Mouse (Mus musculus) neural tube, embryonic 10.5 days (tissue): ENCODE measurements around the gene Xpr1.
"Not testable (repeated sequence)": the region's sequence is repeated elsewhere in the genome, so short reads cannot be mapped to it uniquely, and the experiment has no call there.

Experiments used
- DNase-seq: peaks from one replicate; pipeline ENCODE4 v3.0.0-alpha.2; 2017; ENCODE audit warnings: low spot score; ENCODE audit errors: extremely low spot score

Xpr1 gene

DNA sequence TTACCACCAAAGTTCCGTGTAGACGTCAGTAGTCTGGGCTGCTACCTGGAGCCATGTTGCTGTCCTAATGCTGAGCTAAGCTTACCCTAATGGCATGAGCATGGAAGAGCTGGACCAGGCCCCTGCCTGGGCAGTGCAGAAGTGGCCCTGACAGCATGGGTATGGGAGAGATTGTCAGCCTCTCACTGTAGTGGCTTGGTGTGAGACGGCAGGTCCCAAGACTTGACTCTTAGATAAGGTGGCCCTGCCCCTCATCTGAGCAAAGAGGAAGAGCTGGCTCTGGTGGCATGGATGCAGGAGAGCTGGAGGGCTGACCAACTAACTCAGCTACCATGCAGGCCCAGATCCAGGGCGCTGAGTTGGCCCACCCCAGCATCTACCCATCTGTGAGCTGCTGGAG, 79.9 kb downstream of the Xpr1 start:
- no peak for DNase-seq

DNA sequence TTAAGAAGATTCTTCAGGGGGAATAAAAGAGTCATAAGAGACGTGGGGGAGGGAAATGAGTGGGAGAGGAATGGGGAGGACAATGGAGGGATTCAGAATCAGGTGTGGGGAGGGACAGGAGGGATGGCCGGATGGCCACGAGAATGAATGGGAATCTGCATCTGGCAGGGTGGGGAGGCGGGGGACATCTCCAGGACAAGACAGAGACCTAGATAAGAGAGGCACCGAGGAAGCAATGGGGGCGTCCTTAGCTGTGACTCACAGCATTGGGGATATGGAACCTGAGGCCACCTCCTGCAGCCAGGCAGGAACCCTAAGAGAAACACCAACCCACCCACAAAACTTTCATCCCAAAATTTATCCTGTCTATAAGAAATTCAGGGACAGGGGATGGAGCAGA, 81.3 kb downstream of the Xpr1 start:
- no peak for DNase-seq

DNA sequence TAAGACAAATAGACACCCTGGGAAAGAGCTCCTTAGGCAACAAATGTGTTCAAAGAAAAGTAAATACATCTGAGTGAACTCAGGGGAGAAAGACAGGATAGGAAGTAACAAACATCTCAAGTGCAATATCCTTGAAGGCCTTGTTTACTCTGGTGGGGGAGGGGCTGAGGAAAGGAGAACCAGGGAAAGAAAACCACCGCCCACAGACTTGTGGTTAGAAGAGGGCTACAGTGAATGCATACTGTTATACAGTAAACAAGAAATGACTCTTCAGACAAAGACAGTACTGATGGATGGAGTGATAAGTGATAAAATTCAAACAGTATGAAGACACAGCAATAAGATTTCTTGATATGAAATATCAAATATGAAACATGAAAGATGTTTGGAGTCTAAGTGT, 95.0 kb downstream of the Xpr1 start:
- DNase-seq, result no peak

DNA sequence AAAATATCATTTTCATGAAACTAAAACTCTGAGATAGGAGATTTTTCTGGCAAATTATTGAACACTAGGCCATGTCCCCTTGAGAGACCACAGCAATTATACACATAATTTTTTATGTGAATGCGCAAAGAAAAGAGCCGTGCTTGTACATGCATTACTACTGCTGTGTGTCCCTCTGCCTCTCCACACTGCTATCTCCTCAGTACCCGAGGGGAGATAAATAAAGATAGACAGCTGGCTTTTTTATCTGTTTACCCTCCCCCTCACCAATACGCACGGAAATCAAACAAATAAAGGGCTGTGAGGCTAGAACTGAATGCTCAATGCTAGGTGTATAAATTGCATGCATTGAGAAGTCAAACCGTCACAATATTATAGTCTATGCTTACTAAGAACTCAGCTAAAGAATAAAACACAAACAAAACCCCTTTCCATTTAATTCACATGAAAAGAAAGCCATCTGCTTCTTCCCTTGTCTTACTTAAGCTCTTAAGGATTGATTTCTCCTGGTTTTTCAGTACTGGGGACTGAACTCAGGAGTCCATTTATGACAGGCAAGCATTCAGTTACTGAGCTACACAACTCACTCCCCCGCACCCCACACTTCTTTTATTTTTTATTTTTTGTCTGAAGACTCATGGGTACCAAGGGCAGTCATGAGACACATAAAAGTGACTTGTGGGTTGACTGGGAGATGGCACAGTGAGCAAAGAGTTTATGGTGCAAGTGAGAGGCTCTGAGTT, 97.0 kb downstream of the Xpr1 start:
- no peak for DNase-seq

DNA sequence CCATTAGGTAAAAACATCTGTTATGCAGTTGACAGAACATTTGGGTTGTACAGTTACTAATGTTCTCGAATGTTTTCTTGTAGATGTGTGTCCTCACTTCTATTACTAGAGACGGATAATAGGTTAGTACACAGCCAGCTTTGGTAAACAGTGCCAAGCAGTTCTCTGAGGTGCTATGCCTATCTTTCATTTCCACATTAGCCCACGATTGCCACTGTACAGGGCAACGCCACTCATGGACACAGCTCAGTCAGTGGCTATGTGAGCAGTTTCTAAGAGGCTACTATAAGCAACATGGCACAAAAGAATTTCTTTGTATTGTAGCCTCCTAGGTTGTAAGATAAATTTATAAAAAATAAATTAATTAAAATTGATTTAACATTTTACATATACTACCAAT, 97.7 kb downstream of the Xpr1 start:
- DNase-seq, result no peak

DNA sequence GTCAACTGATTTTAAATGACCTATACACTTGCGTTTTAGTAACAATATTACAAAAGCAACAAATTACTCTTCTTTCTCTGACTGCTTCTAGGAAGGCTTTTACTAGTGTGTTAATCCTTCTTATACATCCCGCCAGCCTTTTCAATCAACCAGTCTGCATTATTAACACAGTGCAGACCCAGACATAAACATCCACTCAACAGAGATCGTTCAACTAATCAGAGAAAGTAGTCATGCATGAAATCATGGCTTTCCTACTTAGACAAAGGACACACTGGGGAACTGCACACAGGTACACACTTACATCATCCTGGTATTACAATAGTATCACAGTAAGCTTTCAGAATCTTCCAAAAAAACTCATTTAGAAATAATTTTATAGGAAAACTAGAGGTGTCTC, 105.5 kb downstream of the Xpr1 start:
- no peak for DNase-seq

DNA sequence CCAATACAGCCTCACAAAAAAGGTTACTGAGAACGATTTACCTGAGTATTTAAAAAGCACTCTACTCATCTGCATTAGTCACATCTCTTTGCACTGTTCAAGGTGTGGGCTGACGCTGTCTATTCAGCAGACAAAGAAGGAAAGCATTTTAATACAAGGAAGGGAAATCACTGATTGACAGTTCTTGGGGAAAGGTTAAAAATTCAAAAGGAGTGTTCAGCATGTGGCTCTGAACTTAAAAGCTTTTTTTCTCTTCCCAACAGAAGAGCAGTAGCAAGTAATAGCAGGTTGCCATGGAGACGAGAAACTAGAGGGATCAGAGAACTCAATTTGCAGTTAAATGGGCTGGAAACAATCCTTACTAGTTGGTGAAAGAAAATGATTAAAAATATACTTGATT, 110.3 kb downstream of the Xpr1 start:
- DNase-seq, result no peak

DNA sequence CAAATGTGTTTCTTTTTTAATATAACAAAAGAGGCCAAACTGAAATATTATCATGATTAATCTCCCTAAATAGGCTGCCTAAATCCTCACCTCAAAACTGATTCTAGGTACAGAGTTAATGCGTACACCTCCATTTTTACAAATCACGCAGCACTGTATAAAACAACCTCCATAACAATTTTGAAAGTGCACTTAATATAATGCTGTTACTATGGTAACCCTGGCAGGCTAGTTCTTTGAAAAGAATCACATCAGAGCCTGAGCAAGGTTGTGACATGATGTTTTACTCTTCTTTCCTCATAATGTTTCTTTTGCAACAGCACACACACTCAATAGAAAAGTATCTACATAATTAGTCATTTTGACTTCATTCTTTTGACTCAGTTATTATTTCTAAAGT, 113.8 kb downstream of the Xpr1 start:
- DNase-seq, result no peak

DNA sequence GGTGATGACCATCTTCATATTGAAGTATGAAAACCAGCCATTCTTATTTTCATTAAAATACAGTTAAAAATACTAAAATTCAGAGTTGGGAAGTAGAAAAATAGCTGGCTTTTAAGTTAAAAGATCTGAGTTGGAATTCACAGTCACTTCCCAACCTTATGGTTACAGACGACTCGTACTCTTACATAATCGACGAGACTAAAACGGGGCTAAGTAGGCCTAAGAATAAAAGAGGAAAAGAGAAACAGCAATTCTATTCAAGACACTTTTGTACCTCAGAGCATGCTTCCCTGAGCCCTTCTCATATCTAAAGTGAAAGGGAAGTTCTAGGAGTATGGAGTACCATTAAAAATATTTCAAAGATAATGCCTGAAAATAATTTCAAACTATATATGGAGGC, 119.6 kb downstream of the Xpr1 start:
- no peak for DNase-seq

DNA sequence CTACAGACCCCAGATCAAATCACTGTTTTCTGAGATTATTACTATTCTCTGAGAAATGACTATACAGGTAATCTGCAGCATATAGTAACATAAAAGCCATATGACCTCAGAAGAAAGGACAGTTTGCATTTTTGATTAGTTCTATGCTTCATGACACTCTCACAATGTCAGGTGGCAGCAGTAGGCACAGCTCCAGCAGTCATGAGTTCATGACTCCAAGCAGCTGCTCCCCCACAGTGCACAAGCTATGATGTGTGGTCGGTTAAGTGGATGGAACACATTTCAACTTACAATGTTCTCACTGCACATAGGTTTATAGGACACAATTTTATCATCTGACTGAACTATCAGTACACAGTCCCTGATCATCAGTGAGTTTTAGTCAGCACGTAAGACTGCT, 120.0 kb downstream of the Xpr1 start:
- no peak for DNase-seq

DNA sequence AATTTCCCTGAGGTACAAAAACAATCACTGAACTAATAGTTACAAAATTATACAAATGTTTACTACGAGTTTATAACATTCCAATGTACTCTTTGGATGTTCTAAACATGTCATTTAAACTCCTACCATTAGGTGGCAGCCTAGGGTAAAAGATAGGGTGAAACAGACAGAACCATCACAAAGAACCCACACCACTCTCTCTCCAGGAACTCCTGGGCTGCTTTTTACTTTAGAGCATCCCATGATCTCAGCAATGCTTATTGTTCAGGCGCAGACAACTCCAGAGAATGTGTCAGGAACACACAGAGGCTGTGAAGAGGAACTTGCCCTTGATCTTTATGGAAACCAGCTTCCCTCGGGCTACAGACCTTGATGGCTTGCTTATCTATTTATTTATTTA, 123.8 kb downstream of the Xpr1 start:
- DNase-seq, result peak; percentile 28

DNA sequence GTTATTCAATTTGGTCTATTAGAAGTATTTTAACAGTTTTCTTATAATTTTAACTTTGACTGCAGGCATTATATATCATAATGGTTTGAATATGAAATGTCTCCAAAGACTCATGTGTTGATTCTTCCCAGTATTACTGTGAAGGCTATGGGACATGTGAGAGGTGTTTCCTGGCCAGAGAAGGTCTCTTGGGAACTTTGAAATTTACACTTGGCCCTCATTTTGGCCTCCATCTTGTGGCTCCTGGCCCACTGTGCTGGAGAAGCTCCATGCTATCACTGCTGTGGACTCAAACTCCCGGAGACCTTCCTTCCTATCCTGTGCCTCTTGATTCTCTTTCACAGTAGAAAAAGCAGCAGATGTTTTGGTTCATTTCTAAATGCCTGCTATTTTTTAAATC, 127.8 kb downstream of the Xpr1 start:
- no peak for DNase-seq

DNA sequence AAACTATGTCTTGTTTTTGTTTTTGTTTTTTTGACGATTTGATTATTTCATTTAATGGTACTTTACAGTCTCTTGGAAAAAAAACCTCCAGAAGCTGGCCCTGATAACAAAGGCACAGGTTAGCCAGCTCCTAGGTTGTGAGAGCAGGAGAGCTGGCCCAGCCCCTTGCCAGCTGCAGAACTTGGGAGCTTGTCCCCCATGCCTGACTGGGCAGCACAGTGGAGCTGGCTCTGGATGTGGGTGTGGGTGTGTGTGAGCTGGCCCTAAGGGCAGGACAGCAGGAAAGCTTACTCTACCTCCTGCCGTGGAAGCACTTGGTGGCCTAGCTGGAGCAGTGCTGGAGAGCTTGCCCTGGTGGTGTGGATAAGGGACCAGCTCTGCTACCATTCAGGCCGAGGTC, 129.2 kb downstream of the Xpr1 start:
- no peak for DNase-seq

DNA sequence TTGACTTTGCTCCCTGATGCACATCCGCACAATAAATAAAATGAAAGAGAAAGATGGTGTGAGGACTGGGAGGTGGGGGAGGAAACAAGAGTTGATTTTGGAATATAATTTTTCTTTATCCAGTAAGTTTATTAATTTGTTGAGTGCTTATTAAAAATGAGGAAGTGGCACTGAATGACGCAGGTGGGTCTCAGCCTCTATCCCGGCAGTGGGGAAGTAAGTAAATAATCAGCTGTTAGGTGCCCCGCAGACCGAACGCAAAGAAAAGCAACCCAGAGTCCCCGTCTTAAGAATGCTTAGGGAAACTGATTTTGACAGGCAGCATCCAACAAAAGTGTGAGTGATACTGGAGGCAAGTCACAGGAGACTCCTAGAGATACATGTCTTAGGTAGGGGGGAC, 133.4 kb downstream of the Xpr1 start:
- no peak for DNase-seq

DNA sequence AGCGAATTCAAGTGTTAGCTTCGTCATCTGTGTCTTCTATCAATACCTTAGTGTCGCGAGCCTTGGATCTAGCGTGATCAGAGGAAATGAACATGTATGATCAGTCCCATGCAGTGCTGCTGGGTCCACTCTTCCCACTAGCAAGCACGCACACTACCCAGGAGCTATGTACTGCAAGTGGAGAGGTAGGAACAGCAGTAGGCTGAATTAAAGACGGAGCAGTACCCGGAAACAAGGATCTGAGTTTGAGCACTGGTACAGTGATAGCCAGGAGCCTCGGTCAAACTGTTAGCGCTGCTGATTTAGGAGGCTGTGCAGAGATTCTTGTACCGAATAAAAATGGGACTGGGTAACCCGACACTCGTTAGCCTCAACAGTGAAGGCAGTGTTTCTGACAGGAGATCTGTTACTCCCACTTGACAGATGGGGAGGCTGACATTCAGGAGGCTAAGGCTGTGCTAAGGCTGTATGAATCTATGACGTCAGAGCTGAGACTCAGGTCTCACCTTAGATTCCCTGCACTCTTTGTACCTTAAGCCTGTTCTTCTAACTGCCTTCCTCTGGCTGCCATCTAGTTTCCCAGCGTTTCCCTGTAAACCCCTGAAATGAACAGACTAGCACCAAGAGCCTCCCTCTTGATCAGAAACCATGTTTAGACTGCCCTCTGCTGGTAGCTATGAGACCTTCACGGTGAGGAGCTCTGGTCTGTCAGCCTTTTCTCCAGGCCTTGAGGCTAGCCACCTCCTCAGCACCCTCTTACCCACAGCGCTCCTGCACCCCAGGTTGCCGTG, 136.0 kb downstream of the Xpr1 start:
- peak; percentile 69 for DNase-seq

DNA sequence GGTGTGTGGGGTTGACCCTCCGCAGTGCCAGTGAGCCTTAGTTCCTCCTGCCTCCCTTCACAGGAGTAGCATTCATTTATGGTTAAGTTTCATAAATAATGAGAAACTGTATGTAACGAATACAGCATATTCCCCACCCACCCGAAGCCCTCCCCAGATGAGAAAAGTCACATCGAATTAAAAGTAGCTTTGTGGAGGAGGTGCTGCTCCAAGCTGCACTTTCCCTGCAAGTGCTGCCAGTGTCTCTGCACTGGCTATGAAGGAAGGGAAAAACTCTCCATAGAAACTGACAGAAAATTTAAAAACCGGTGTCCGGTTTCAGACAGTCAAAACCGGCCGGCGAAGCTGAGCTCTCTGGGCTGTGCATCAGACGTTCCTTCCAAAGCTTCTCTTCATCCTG, 136.9 kb downstream of the Xpr1 start:
- no peak for DNase-seq

DNA sequence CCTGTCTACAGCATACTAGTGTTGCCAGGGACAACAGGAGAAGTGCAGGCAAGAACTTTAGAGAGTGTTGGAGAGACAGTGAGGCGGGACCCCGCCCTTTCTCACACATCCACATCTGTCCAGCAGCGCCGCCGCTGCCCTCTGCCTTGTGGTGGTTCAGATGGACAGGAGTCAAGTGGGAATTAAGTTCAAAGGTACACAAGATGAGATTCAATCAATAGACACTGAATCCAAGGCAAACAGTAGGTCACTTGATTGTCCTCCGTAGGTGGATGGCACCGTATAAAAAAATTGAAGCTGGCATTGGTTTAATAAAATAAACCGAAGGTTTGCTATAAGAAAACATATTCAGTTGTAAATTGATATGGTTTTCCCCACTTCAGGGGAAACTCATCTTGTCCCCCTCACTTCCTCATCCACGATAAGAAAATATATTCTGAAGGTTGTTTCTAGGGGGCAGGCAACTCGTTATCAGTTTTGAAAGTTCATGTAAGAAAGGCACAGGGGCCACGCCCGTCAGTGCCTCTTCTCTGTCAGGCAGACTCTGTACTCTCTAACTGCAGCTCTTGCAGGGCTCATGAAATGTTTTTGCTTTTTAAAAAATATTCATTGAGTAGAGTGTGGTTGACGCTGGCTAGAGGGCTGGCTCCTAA, 140.7 kb downstream of the Xpr1 start:
- no peak for DNase-seq

DNA sequence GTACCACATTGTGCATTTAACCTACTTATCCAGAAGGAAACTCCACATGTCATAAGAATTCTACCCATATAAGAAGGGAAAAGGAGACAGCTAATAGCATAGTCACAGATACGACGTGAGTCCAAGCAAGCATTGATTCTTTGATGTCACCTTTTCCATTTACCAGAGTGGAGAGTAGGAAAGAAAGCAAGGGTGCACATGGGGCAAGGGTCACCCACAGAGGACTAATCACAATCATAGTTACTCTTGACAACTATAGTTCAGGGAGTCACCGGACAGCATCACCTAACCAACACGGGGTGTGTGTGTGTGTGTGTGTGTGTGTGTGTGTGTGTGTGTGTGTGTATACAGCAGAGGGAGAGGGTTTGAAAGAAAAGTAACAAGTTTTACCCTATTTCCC, 141.4 kb downstream of the Xpr1 start:
- no peak for DNase-seq

DNA sequence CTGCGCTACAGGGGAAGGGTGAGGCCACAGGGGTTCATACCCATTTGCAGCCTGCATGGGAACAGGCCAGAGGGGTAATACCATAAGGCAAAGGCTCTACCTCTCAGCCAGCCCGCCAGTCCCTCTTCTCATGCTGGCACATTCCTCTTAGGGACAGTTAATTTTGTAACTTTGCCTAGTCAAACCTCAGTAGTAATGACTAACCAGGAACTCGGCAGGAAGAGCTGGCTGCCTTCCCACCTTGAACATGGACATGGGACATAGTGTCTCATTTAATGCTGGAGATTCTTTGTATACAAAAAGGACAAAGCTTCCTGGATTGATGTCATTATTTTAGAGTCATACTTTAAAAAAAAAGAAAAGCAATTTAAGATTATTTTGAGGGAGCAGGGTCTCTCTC, 142.2 kb downstream of the Xpr1 start:
- DNase-seq, result no peak

DNA sequence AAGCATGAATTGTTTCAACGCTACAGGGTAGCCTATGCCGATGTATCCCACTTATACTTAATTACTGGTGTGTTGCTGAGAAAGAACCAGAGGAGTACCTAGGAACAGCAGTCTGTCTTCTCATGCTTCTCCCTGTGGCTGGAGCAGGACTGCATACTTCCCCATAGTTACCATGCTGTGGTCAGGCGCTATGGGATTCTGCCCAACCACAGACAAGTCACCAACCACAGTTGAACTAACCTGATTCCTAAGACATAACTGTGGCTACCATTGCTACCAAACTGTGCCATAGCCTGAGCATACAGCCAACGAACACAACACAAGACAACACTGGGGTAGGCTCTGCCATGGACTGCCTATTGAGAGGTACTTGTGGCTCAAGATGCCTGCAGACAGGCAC, 144.3 kb downstream of the Xpr1 start:
- no peak for DNase-seq

DNA sequence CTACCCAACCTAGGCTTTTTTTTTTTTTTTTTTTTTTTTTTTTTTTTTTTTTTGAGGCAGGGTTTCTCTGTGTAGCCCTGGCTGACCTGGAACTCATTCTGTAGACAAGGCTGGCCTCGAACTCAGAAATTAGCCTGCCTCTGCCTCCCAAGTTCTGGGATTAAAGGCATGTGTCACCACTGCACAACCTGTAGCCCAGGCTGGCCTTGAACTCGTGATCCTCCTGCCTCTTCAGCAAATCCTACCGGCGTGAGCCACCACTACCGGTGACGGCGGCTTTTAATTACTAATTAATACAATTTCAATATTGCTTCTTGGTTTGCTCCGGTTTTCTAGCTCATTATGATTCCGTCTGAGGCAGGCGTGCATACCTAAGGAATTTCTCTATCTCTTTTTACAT, 154.7 kb downstream of the Xpr1 start:
- DNase-seq, result not testable (repeated sequence)

DNA sequence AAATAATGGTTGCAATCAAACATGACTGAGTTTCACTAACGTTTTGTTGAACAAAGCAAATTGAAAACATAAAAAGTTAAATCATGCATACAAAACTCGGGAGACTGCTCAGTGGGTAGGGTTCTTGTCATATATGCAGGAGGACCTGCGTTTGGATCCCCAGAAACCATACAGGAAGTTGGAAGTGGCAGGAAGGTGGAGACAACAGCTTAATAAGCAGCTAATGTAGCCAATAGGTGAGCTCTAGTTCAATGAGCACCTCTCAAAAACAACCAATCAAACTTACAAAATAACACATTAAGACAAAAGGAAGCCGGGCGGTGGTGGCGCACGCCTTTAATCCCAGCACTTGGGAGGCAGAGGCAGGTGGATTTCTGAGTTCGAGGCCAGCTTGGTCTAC, 162.9 kb downstream of the Xpr1 start:
- DNase-seq, result no peak

DNA sequence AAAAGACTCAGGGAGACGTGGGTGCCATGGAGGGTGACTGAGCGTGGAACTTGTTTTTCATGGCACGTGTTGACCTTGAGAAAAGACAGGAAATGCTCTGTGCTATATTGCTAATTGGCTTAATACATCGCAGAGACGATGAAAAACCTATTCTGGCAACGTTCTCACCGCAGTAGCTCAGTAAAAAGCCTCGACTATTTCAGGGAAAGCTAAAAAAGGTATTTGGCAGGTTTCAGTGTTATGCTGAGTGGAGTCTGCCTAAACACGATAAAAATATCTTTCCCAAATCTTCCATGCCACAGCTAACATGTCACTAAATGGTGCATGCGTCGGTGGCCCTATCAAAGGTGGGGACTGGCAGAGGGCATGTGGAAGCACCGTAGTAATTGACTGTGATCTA, 164.1 kb downstream of the Xpr1 start:
- no peak for DNase-seq
